Mouse (Mus musculus): Measurements from ENCODE around the gene Zbtb20.

The Zbtb20 gene

DNA sequence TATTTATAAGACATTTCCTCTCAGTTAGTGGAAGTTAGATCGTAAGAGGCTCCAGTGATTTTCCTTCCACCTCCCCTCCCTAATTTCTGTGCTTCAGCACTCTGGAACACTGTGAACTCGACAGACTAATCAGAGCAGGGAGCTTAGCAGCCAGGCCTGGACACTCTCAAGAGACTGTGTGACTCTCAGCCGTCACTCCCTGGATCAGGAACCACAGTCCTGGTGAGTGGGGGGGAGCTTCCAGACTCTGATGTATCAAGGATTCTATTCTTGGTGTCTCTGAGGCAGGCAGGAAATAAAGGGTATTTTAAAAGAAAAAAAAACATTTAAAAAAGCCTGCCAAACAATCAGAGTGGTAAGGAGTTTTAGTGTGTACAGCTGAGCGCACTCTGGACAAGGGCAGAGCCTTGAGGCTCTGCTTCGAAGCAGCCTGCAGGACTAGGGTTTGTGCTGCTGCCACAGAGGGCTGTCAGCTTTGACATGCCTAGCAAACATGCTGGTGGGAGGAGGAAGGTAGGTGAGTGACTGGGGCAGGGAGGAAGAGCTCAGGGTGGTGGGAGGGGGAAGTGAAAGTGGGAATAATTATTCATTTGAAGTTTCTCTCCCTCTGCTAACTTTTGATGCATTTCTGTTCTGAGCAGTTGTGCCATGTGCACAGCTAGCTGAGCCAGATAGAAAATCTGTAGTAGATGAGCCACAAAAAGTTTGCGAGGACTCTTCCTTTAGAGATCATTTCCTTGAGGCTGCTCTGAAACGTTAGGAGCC is 488.3 kb downstream of the Zbtb20 start:
- peak; percentile 26 for DNase-seq (ENCODE audit: low spot score)

DNA sequence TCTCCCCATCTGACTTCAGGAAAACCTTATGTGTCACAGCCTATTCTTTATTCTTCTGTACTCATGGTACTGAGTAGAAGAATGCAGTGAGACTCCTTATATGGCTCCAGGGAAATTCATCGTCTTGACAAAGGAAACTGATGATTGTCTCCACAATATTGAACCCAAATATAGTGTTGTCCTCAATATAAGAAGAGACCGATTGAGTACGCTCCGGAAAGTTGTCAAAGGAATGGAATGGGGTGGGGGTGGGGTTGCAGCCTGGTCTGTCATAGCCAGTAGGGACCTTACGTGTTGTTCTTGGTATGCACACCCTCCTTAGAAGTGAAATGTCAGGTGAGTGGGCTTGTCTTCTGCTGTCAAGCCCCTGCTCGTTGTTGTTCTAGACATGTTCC is 488.8 kb downstream of the Zbtb20 start:
- DNase-seq (ENCODE audit: low spot score): no peak

DNA sequence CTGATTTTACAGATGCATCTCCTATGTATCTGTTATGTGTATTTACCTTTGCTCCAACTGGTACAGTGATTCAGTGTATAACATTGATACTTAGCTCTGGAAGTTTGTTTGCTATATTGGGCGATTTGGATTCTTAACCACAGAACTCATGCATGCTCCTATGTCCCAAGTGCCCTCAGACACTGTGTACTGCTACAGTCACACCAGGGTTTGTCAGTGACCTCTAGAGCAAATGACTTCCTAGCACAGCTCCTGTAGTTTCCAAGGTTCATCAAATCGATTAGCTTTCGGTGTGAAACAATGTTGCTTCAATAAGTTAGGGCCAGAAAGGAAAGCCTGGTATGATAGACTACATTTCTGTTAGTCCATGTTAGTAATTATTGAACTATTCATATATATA is 489.6 kb downstream of the Zbtb20 start:
- DNase-seq (ENCODE audit: low spot score): no peak

DNA sequence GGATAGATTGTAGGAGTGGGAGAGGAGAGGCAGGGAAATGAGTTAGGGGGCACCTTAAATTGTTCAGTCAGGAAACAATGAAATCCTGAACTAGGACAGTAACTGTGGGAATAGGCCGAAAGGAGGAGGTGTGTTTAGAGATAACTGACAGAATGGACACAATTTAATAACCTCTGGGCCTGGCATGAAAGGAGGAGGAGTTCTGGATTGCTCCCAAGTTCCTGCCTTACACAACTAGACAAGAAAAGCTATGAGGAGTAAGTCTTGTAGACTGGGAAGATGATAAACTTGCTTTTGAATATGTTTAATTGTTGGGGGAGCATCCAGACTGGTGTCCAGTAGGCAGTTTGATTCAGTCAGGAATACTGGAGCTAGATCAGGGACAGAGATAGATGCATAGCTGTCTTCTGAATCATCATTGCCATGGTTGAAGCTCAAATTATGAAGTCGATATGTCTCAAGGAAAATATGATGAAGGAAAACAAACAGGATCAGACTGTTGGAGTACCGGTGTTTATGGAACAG is 494.9 kb downstream of the Zbtb20 start:
- DNase-seq (ENCODE audit: low spot score): no peak

DNA sequence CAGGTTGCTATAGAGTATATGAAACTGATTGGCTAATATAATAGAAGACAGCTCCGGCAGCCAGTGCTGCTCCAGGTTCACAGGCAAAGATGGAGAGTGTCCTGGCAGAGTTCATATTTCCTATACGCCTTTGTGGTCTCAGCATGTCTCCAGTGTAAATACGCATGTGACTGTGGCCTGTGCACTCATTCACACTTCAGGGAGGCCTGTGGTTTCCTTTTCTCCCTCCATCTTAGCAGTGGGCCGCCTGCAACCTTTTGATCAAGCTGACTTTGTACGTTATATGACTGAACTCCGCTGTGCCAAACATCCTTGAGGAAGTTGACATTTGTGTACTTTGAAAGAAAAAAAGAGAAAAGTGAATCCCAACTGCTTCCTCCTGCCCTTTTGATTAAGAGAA is 501.1 kb downstream of the Zbtb20 start:
- DNase-seq (ENCODE audit: low spot score): no peak

DNA sequence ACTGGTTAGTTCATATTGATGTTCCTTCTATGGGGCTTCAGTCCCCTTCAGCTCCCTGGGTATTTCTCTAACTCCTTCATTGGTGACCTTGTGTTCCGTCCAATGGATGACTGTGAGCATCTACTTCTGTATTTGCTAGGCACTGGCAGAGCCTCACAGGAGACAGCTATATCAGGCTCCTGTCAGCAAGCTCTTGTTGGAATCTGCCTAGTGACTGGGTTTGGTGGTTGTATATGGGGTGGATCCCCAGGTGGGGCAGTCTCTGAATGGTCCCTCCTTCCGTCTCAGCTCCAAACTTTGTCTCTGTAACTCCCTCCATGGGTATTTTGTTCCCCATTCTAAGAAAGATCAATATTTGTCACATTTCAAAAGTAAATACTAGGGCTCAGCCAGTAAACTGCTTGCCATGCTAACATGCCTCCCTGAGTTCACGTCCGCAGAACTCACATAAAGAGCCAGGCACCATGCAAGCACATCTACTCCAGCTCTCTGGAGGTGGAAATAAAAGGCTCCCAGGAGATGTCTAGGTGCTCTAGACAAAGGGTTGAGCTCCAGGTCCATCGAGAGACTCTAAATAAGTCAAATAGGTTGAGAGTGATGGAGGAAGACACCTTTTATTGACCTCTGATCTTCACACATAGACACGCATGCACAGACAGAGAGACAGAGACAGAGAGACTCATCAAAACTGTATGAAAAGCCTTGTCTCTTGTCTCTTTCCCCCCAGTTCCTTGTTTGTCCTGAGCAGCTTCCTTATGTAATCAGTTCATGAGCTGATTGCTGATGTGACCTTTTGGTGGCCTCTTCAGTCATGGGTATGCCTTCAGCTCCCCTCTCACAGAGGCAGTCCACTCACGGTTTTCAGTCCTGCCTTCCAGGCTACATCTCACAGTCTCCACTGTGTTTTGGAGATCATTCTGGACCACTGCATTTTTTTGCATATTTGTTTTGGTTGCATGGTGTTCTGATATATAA is 504.0 kb downstream of the Zbtb20 start:
- DNase-seq (ENCODE audit: low spot score): no peak

DNA sequence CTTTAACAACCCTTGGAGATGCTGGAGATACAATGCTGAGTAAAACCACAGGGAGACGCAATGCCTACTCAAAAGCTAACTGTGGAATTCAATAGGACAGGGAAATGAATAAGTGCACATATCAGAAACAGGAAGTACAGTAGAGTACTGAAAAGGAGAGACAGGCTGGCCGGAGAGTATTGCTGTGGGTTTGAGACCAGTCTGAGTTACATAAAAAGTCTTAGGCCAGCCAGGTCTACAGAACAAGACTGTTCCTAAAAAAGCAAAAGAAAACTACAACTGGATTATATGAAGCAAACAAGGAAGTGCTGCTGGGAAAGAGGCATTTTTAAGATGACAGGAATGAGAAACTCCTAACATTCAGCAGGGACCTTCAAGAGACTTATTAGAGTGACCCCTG is 505.5 kb downstream of the Zbtb20 start:
- DNase-seq (ENCODE audit: low spot score): no peak

DNA sequence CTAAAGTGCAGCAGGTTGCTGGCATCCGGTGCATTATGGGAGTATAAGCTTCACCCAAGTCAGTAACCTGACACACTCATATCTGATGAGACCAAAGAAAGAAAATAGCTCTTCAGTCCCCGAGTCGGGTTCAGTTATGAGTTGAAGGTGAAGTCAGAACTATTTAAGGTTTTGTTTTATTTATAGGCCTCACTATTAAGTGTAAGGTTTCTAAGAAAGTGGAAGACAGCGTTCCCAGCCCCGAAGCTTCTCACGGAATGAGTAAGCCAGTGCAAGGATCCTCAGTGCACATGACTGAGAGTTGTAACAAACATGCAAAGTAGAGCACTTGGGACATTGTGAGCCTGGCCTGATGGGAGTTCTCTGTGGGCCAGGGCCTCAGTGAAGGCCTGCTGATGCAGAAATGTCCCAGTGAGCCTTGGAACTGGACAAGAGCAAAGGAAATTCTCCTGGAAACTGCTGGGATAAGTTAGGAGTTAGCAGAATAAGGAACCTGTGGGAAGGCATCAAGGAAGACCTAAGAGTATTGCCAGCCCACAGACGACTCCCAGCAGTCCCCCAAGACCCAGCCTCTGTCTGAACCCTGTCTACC is 507.6 kb downstream of the Zbtb20 start:
- DNase-seq (ENCODE audit: low spot score): no peak

DNA sequence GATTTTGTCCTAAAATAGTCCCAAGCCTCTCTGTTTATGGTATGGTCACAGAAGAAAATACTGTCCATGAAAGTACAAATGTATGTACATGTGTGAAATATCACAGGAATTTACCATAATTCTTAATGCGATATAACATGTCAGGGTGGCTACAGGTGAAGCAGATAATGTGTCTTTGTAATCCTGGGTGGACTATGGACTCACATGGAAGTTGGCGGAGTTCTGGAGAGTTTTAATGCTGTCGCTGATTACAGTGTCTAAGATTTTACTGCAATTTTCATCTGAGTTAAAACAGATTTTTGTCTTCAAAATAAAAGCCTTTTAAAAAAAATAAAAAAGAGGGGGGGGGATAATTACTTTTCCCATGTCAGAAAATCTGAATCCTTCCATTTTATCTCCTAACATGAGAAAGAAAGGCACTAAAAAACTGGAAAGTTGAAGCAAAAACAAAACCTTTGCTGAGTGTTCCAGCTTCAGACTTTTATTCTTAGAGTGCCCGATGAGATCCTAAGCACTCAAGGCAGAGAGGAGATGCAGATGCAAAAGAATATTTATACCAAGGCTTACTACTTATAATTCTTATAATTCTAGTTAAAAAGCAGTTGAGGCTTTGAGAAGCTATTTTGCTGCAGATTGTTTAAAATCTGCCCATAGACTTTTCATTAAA is 509.4 kb downstream of the Zbtb20 start:
- DNase-seq (ENCODE audit: low spot score): no peak

DNA sequence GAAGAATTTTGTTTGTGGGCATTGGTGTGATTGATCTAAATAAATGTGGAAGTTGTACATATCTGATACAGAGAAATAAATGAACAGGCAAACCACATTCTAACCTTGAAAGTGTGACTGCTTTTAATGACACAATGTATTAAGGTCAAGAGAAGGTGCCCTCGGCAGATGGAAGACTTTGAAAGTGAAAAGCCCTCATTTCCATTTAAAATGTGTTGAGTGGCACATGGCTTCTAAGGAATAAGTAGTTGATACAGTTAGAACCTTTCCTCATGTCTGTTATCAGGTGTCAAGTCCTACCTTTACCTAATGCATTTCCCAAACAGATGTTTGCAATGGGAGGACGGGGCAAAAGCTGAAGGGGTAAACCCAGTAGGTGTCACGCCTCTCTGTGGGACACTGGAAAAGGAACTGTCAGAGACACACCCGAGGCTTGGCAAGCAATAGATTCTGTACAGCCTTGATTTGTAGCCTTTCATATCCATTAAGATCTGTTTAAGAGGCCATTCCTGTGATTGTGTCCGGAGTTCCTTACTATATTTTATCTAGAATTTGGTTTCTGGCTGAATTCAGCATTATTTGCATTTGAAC is 510.0 kb downstream of the Zbtb20 start:
- DNase-seq (ENCODE audit: low spot score): no peak

DNA sequence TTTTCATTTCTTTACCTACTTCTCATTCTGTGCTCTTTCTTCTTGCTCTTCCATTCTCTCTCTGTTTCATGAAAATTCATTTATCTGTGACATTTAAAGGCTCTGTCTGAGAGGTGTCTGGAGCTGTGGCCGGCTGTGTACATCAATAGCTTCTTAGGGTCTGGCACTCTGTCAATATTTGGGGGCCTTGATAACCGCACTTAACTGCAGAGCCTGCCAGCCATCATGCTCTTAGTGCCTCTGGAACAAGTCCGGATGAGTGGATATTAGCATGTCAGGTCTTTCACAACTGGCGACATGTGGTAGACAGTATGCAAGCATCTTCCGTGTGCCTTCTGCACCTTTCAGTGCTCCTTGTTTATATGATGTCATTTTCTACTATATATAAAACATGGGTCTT is 510.7 kb downstream of the Zbtb20 start:
- no peak for DNase-seq (ENCODE audit: low spot score)

DNA sequence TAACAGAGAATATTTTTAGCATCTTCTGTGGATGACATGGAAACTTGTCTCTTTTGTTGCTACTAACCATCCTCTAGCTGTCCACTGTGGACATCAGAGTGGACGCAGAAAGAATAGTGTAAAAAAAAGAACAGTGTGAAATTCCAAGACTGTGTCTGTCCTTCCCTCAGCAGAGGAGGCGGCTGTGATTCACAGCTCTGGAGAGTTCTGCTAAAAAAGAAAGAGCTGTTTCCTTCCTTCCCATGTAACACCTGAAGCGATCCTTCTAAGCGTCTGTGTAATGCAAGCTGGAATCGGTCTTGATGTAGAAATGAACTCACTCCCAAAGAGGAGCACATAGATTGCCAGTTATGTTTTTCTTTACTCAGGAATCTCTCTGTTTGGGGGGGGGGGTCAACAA is 512.7 kb downstream of the Zbtb20 start:
- no peak for DNase-seq (ENCODE audit: low spot score)

DNA sequence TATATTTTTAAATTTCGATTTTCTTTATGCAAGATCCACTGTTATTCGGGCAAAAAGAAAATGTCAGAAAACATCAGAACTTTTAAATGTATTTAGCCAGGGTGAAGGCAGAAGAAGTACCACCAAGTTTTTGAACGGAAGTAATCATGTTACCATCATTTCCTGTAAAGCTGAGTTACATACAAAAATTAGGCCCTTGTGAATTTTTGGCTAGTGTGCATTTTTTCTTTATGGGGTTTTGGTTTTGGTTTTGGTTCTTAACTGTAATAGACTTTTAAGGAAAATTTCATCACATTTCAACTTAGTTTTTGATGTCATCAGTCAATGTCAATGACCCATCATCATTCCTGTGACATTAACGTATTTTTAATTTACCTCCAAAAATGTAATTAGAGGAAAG is 514.7 kb downstream of the Zbtb20 start:
- no peak for DNase-seq (ENCODE audit: low spot score)

DNA sequence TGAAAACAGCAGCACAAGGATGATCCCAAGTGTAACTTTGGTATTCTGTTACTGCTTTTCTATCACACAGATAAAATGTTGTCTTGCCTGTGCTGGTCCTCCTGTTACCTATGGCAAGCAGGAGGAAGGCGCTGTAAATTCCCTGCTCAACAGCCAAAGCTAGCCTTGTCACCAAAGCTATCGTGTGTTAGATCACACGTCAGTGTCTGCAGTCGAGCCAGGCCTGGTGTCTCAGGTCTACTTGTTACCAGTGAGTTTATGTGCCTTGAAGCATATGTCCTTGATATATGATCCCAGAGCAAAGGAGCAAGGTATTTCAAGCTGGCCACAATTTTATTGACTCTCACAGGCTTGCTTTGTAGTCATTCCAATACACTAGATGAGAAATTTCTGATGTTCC is 517.7 kb downstream of the Zbtb20 start:
- no peak for DNase-seq (ENCODE audit: low spot score)

DNA sequence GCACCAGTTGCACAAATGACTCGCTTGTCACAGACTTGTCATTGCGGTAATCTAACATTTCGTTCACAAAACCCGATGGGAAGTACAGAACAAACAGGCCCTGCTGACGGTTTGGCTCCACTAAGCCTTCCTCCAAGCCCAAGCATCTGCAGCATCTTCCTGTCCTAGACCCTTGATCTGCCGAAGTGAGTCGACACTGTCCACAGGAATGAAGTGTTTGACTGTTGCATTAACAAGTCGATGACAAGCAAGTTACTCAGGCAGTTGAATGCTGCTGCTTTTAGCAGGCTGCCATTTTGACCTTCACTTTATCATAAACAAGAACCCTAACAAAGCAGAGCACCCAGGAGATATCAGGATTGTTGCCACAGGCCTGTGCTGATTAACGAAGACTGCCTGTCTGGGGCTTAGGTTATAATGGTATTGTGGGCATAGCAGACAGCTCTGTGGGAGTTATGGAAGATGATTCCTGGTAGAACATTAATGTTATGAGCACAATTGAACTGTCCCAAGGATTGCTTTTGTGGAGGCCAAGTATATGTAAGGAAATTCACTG is 518.4 kb downstream of the Zbtb20 start:
- DNase-seq (ENCODE audit: low spot score): no peak

DNA sequence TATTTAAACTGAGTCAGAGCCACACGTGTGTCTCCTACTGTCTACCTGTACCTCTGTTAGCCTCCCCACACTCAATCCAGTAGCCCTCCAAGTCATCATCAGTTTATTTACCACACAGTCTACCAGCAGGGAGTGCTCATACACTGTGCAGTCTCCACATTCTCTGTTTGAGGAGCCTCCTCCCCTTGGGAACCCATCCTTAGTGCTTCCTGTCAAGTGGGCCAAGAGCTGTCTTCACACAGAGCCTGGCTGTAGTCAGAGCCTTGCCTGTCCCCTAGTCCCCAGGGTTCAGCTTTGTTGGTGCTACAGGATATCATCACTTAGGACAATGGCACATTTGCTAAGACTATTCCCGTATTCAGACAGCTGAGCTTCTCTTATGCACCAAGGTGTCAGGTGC is 519.1 kb downstream of the Zbtb20 start:
- DNase-seq (ENCODE audit: low spot score): no peak

DNA sequence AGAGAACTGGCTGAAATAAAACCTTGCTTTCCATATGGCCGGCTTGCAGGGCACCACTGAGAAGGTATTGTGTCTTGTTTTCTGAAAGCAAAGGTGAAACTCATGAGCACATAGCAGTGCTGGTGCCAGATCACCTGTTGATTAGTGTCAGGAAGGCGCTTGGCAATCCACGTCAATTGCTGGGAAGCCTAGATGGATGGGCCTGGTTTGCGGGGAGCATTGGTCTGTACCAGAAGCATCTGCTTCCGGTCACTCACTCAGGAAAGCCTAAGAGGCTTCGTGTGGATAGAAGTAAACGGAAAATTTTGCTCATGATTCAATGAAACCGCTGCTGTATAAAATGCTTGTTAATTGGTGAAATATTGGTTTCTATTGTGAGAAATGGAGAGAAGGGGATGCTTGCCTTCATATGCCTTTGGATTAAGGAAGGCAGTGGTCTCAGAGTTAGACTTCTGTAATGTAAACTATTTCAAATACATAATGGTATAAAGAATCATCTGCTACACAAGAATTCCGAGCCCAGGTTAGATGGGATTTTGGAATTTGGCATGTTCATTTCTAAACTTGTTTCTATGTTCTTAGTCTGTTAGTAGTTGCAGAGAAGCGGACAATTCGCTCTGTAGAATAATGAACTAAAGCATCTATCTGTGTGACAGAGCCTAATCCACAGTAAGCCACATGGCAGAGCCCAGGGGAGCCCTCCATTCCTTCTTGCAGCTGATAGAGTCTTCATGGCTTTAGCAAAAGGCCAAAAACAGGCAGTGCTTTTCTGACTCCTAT is 521.4 kb downstream of the Zbtb20 start:
- no peak for DNase-seq (ENCODE audit: low spot score)

DNA sequence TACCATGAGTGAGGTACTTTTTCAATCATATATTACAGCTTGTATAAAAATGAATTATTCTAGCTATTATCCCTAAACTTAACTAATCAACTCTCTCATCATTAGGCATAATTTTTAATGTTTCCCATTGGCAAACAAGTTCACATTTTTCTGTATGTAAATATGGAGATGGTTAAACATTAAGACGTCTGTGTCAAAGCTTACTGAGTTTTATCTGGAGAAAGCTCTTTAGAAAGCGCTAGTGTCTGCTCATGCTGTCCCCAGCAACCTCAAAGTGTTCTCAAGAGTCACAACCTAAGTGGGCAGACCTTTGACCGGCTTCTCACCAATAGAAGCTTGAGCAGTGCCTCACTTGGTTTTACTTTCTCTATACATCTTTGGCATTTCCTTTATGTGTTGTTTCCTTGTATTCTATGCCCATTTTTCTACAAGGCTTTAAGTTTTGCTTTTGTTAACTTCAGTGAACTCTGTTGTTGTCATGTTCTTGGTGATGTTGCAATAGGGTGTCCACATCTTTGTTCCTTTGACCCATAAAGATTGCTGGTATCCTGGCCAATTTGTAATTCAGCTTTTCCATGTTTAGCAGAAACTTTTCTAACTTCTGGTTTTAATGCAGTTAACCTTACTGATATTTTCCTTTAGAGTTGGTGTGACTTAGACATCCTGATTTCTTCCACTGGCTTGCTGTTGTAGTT is 522.1 kb downstream of the Zbtb20 start:
- no peak for DNase-seq (ENCODE audit: low spot score)

DNA sequence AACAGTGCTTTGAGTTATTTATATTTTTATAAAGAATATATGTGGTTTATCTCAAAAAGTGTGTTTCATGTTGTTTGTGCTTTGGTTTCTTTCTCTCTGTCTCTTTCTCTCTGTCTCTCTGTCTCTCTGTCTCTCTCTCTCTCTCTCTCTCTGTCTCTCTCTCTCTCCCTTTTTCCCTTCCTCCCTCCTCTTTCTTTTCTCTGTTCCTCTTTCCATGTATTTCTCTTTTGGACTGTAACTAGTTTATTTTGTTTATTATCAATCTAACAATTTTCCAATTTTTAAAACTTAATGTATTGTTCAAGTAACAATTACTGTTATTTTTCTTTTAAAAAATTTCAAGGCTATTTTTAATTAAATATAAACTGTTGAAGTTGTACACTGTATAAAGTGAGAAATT is 523.7 kb downstream of the Zbtb20 start:
- DNase-seq (ENCODE audit: low spot score): no peak

DNA sequence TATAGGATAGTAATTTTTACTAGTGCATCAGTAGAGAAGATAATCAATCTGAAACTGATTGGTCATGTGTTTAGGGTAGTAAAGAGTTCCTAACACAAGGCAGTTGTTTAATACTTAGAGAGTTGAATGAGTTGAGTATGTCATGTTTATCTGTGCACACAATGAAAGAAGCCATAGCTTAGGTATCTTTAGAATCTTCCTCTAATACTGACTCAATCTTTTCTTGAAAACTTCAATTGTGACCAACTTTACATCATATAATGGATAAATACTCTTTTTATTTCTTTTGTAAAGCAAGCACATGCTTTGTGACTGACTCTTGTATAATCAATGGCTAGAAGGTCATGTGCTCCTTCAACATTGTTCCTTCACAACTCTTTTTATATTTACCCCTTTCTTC is 524.4 kb downstream of the Zbtb20 start:
- no peak for DNase-seq (ENCODE audit: low spot score)

Data from ovary, postnatal 10 days (tissue).